Mouse (Mus musculus): ENCODE measurements around the gene Tnfrsf14. TPM values are rescaled to one million over a fixed set of nuclear protein-coding genes. Genes with fewer than 3 reads are reported as not detected.

Tnfrsf14 gene
- 117 and 135 TPM in 2 replicates for polyA plus RNA-seq (2012; ENCODE audit: insufficient read depth, insufficient read length, missing spikeins)

GRCm38 (mm10) chr4:154928395-154929087 lies at the start of gene Tnfrsf14:
TSS of gene Tnfrsf14 (minus strand) at chr4:154928563.
- Histone ChIP-seq H3K4me3 (ENCODE audit: insufficient read depth, low read length) (peak within 1 kb of the TSS; percentile 58), H3K4me1 (ENCODE audit: control insufficient read depth, insufficient read depth, low read length) (peaks cover 47% of the 10 kb centered on the region), H3K27ac (ENCODE audit: insufficient read depth, low read depth, low read length) (peak within 1 kb of the TSS; percentile 99)
- no peak for TF ChIP-seq CTCF (IDR thresholded peaks at IDR 0.05; ENCODE audit: low read depth, low read length)
- no peak for TF ChIP-seq POLR2A (IDR thresholded peaks at IDR 0.05; ENCODE audit: borderline replicate concordance, low read depth, low read length)

- Histone ChIP-seq H3K4me1 (ENCODE audit: control insufficient read depth, insufficient read depth, low read length) (peaks cover under 1% of the 10 kb centered on the region; the same call in 1 of the 2 replicates), H3K27ac (ENCODE audit: insufficient read depth, low read depth, low read length) (no peak overlapping the region), H3K4me3 (ENCODE audit: insufficient read depth, low read length) (no peak overlapping the region)
- TF ChIP-seq CTCF (IDR thresholded peaks at IDR 0.05; ENCODE audit: low read depth, low read length) (no peak), POLR2A (IDR thresholded peaks at IDR 0.05; ENCODE audit: borderline replicate concordance, low read depth, low read length) (no peak)
Observed at GRCm38 (mm10) chr4:154974163-154974611, 45.8 kb upstream of the Tnfrsf14 start.

GRCm38 (mm10) chr4:154972546-154972945 lies 44.2 kb upstream of the Tnfrsf14 start:
- TF ChIP-seq POLR2A (IDR thresholded peaks at IDR 0.05; ENCODE audit: borderline replicate concordance, low read depth, low read length) = no peak
- no peak overlapping the region for H3K27ac ChIP-seq (ENCODE audit: insufficient read depth, low read depth, low read length)

GRCm38 (mm10) chr4:154967173-154967572 lies 38.8 kb upstream of the Tnfrsf14 start:
- no peak overlapping the region for H3K4me3 ChIP-seq (ENCODE audit: insufficient read depth, low read length)
- TF ChIP-seq POLR2A (IDR thresholded peaks at IDR 0.05; ENCODE audit: borderline replicate concordance, low read depth, low read length) (no peak), CTCF (IDR thresholded peaks at IDR 0.05; ENCODE audit: low read depth, low read length) (no peak; the same call in 1 of the 2 replicates)
- peak overlapping the region; percentile 31 for H3K27ac ChIP-seq (ENCODE audit: insufficient read depth, low read depth, low read length)
- peaks cover 31% of the 10 kb centered on the region for H3K4me1 ChIP-seq (ENCODE audit: control insufficient read depth, insufficient read depth, low read length)

More at GRCm38 (mm10) chr4:154972546-154972945, 44.2 kb upstream of the Tnfrsf14 start:
- Histone ChIP-seq H3K4me3 (ENCODE audit: insufficient read depth, low read length) (no peak overlapping the region), H3K4me1 (ENCODE audit: control insufficient read depth, insufficient read depth, low read length) (peaks cover 14% of the 10 kb centered on the region)

GRCm38 (mm10) chr4:154965856-154966255 lies 37.5 kb upstream of the Tnfrsf14 start:
- H3K4me3 ChIP-seq (ENCODE audit: insufficient read depth, low read length) = no peak overlapping the region
- TF ChIP-seq CTCF (IDR thresholded peaks at IDR 0.05; ENCODE audit: low read depth, low read length) (no peak), POLR2A (IDR thresholded peaks at IDR 0.05; ENCODE audit: borderline replicate concordance, low read depth, low read length) (no peak)
- no peak overlapping the region for H3K27ac ChIP-seq (ENCODE audit: insufficient read depth, low read depth, low read length)
- H3K4me1 ChIP-seq (ENCODE audit: control insufficient read depth, insufficient read depth, low read length) = peaks cover 31% of the 10 kb centered on the region

GRCm38 (mm10) chr4:154964581-154965235 lies 36.3 kb upstream of the Tnfrsf14 start:
- TF ChIP-seq CTCF (IDR thresholded peaks at IDR 0.05; ENCODE audit: low read depth, low read length) = no peak
- no peak for TF ChIP-seq POLR2A (IDR thresholded peaks at IDR 0.05; ENCODE audit: borderline replicate concordance, low read depth, low read length)
- Histone ChIP-seq H3K4me1 (ENCODE audit: control insufficient read depth, insufficient read depth, low read length) (peaks cover 31% of the 10 kb centered on the region), H3K4me3 (ENCODE audit: insufficient read depth, low read length) (peak overlapping the region; percentile 95), H3K27ac (ENCODE audit: insufficient read depth, low read depth, low read length) (peak overlapping the region; percentile 70)

- no peak for TF ChIP-seq POLR2A (IDR thresholded peaks at IDR 0.05; ENCODE audit: borderline replicate concordance, low read depth, low read length)
- no peak for TF ChIP-seq CTCF (IDR thresholded peaks at IDR 0.05; ENCODE audit: low read depth, low read length)
- H3K4me3 ChIP-seq (ENCODE audit: insufficient read depth, low read length) = peak within 1 kb of the TSS; percentile 95
- peak within 1 kb of the TSS; percentile 70 for H3K27ac ChIP-seq (ENCODE audit: insufficient read depth, low read depth, low read length)
- H3K4me1 ChIP-seq (ENCODE audit: control insufficient read depth, insufficient read depth, low read length) = peaks cover 29% of the 10 kb centered on the region
Observed at GRCm38 (mm10) chr4:154963901-154964580, 35.7 kb upstream of the Tnfrsf14 start, which contains the start of gene Pank4. TSS of gene Pank4 (plus strand) at chr4:154964123.

GRCm38 (mm10) chr4:154963190-154963836 lies 35.0 kb upstream of the Tnfrsf14 start:
- Histone ChIP-seq H3K4me1 (ENCODE audit: control insufficient read depth, insufficient read depth, low read length) (peaks cover 23% of the 10 kb centered on the region), H3K4me3 (ENCODE audit: insufficient read depth, low read length) (peak overlapping the region; percentile 27), H3K27ac (ENCODE audit: insufficient read depth, low read depth, low read length) (no peak overlapping the region)
- TF ChIP-seq POLR2A (IDR thresholded peaks at IDR 0.05; ENCODE audit: borderline replicate concordance, low read depth, low read length) = no peak
- TF ChIP-seq CTCF (IDR thresholded peaks at IDR 0.05; ENCODE audit: low read depth, low read length) = no peak

GRCm38 (mm10) chr4:154962683-154963082 lies 34.3 kb upstream of the Tnfrsf14 start:
- no peak overlapping the region for H3K27ac ChIP-seq (ENCODE audit: insufficient read depth, low read depth, low read length)
- no peak overlapping the region for H3K4me3 ChIP-seq (ENCODE audit: insufficient read depth, low read length)
- H3K4me1 ChIP-seq (ENCODE audit: control insufficient read depth, insufficient read depth, low read length) = peaks cover 18% of the 10 kb centered on the region
- TF ChIP-seq CTCF (IDR thresholded peaks at IDR 0.05; ENCODE audit: low read depth, low read length) (no peak), POLR2A (IDR thresholded peaks at IDR 0.05; ENCODE audit: borderline replicate concordance, low read depth, low read length) (no peak)

All from bone marrow macrophage, adult 2 months (primary cell).